Mouse (Mus musculus): ENCODE data around the gene Cckar.

DNA sequence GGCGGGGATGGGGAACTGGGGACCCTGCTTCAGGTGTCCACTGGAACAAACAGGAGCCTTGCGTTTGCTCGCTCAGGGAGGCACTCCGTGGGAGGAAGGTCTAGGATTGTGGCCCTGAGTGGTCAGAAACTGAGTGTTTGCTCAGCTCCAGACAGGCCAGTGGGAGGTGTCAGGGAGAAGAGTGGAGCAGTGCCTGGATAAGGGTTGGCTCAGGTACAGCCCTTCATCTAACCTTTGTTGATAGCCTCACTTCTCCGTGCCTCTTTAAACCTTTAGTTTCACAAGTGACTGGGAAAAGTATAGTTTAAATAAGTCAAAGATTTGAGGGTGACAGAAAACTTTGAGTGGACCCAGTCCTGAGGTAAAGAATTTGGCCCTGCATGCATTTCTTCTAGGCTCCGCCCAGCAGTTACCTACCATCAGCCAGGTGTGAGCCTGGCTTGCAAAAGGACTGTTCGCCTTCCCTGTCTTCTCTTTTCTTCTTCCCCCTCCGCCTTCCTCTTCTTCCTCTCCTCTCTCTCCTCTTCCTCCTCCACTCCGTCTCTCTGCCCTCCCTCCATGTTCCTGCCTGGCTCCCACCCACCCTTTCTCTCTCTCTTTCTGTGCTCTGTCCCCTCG, 37.1 kb downstream of the Cckar start:
- TF ChIP-seq CTCF (conservative IDR thresholded peaks at IDR 0.05; ENCODE audit: low read length) = no peak
- no peak for TF ChIP-seq POU5F1 (IDR thresholded peaks at IDR 0.05; ENCODE audit: borderline replicate concordance, low read length)

All from E14TG2a.4 (cell line).